ENCODE assay signal across 23 mouse cellular contexts in the genomic region with DNA sequence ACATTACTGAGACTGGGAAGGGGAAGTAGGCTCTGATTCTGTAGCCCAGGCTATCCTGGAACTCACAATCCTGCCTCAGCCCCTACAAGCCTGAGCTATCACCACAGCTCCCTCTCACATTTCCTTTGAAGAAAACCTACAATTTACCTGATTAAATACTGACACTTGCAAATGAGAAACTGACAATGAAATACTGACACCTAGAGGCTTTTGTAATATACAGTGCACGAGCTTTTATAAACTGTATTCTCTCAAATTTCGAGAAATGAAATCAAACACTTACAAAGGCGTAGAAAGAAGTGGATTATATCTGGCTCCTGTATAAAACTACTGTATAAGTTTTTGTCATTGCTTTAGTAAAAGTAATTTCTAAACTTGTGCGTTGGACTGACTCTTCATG. TPM values are rescaled to one million over a fixed set of nuclear protein-coding genes. Genes with fewer than 3 reads are reported as not detected.
DNase-seq lines count a peak whose midpoint lies in the region; ATAC-seq lines count a peak whose summit lies in the region.
"Had no signal": no experiment of that assay in that cellular context is flagged by ENCODE, and none has a peak within 500 bp of the region (broad histone marks: within the 10 kb centered on the region; RNA-seq: fewer than 3 reads in every experiment).

No protein-coding gene starts in this region.

- intact Hi-C loops in heart, postnatal 25 days (cut with DNase I) = no loop called here

- H3K9ac ChIP-seq in forebrain, embryonic 14.5 days (ENCODE audit: low read length) = no peak overlapping the region
- no peak overlapping the region for H3K9ac ChIP-seq in forebrain, embryonic 16.5 days (replicated peaks; ENCODE audit: low read depth, low read length)
- no peak overlapping the region for H3K9ac ChIP-seq in midbrain, embryonic 14.5 days (replicated peaks; ENCODE audit: low read length)
- H3K9ac ChIP-seq in midbrain, embryonic 13.5 days (replicated peaks) = no peak overlapping the region
- H3K9ac ChIP-seq: hindbrain, embryonic 12.5 days; kidney, embryonic 15.5 days; liver, postnatal 0 days had no signal

- no peak overlapping the region for H3K4me3 ChIP-seq in forebrain, embryonic 14.5 days (ENCODE audit: low read depth, low read length)
- H3K4me3 ChIP-seq in forebrain, embryonic 16.5 days (replicated peaks; ENCODE audit: low read length) = no peak overlapping the region
- no peak overlapping the region for H3K4me3 ChIP-seq in heart, embryonic 10.5 days
- no peak overlapping the region for H3K4me3 ChIP-seq in midbrain, embryonic 14.5 days (replicated peaks; ENCODE audit: low read depth, low read length)
- no peak overlapping the region for H3K4me3 ChIP-seq in midbrain, embryonic 13.5 days (replicated peaks)
- H3K4me3 ChIP-seq: embryonic facial prominence, embryonic 10.5 days; hindbrain, embryonic 12.5 days; kidney, embryonic 15.5 days had no signal

- H3K4me2 ChIP-seq in forebrain, embryonic 14.5 days (ENCODE audit: low read length) = no peak overlapping the region
- H3K4me2 ChIP-seq in forebrain, embryonic 16.5 days (ENCODE audit: low read length) = no peak overlapping the region
- no peak overlapping the region for H3K4me2 ChIP-seq in midbrain, embryonic 14.5 days (ENCODE audit: low read length)
- H3K4me2 ChIP-seq in midbrain, embryonic 13.5 days (replicated peaks) = no peak overlapping the region
- H3K4me2 ChIP-seq: hindbrain, embryonic 12.5 days; kidney, embryonic 15.5 days; liver, embryonic 11.5 days had no signal

- DNase-seq in forebrain, embryonic 14.5 days (ENCODE audit: low spot score) = peak; percentile 13
- peak; percentile 53 for DNase-seq in heart, embryonic 10.5 days (ENCODE audit: low spot score)
- DNase-seq in heart, postnatal 25 days (ENCODE audit: low spot score) = no peak
- peak; percentile 17 for DNase-seq in midbrain, embryonic 14.5 days
- DNase-seq in urinary bladder, postnatal 4 days (ENCODE audit: low spot score in 2 of 2) = no peak
- DNase-seq: adrenal gland, postnatal 14 days; cerebellum, adult 8-10 months; gastrocnemius, postnatal 14 days; kidney, adult 11 months; liver, postnatal 0 days; right cerebral cortex, postnatal 14 days; thymus, adult 2 months; thymus, postnatal 4 days had no signal

- 89% methylated on average over 4 of the region's 4 CpGs for WGBS in forebrain, embryonic 14.5 days
- 86% methylated on average over 4 of the region's 4 CpGs for WGBS in forebrain, embryonic 16.5 days
- 88% methylated on average over 4 of the region's 4 CpGs for WGBS in heart, embryonic 10.5 days
- WGBS in midbrain, embryonic 14.5 days = 90% methylated on average over 4 of the region's 4 CpGs
- 86% methylated on average over 4 of the region's 4 CpGs for WGBS in midbrain, embryonic 13.5 days

- H3K27ac ChIP-seq in forebrain, embryonic 14.5 days (ENCODE audit: low read depth, low read length) = no peak overlapping the region
- no peak overlapping the region for H3K27ac ChIP-seq in forebrain, embryonic 16.5 days (ENCODE audit: low read length)
- no peak overlapping the region for H3K27ac ChIP-seq in heart, embryonic 10.5 days
- H3K27ac ChIP-seq in midbrain, embryonic 14.5 days (replicated peaks; ENCODE audit: low read depth, low read length) = no peak overlapping the region
- no peak overlapping the region for H3K27ac ChIP-seq in midbrain, embryonic 13.5 days
- H3K27ac ChIP-seq: embryonic facial prominence, embryonic 10.5 days; hindbrain, embryonic 12.5 days; kidney, embryonic 15.5 days; macrophage; stomach, postnatal 0 days had no signal

- no peak for ATAC-seq in forebrain, embryonic 14.5 days
- ATAC-seq in forebrain, embryonic 16.5 days = no peak
- ATAC-seq in midbrain, embryonic 14.5 days (ENCODE audit: low FRiP score, low TSS enrichment) = no peak
- ATAC-seq in midbrain, embryonic 13.5 days = no peak
- 0 out of 2 replicates have a peak, but pooled peaks have one; percentile 7 for ATAC-seq in common myeloid progenitor, adult 5-6 weeks (replicated peaks; ENCODE audit: low read depth, poor library complexity, severe bottlenecking)
- ATAC-seq: liver, postnatal 0 days; lung, postnatal 0 days had no signal

- H3K9me3 ChIP-seq in forebrain, embryonic 14.5 days (replicated peaks; ENCODE audit: control insufficient read depth, low read length) = no peaks in the 10 kb centered on the region
- H3K9me3 ChIP-seq in forebrain, embryonic 16.5 days (ENCODE audit: control insufficient read depth, low read length) = no peaks in the 10 kb centered on the region
- no peaks in the 10 kb centered on the region for H3K9me3 ChIP-seq in heart, embryonic 10.5 days
- no peaks in the 10 kb centered on the region for H3K9me3 ChIP-seq in midbrain, embryonic 14.5 days (ENCODE audit: control insufficient read depth, low read length)
- no peaks in the 10 kb centered on the region for H3K9me3 ChIP-seq in midbrain, embryonic 13.5 days
- H3K9me3 ChIP-seq: embryonic facial prominence, embryonic 10.5 days; hindbrain, embryonic 12.5 days; kidney, embryonic 15.5 days had no signal

- H3K36me3 ChIP-seq in forebrain, embryonic 14.5 days (ENCODE audit: control insufficient read depth, insufficient read depth, low read length) = peaks cover 27% of the 10 kb centered on the region
- no peaks in the 10 kb centered on the region for H3K36me3 ChIP-seq in forebrain, embryonic 16.5 days (ENCODE audit: control insufficient read depth, insufficient read depth)
- H3K36me3 ChIP-seq in heart, embryonic 10.5 days = peaks cover 40% of the 10 kb centered on the region
- H3K36me3 ChIP-seq in midbrain, embryonic 14.5 days (ENCODE audit: control insufficient read depth, insufficient read depth, low read length) = peaks cover 37% of the 10 kb centered on the region
- peaks cover 33% of the 10 kb centered on the region for H3K36me3 ChIP-seq in midbrain, embryonic 13.5 days

- H3K4me1 ChIP-seq in forebrain, embryonic 14.5 days (ENCODE audit: control insufficient read depth, insufficient read depth, low read length) = no peaks in the 10 kb centered on the region
- no peaks in the 10 kb centered on the region for H3K4me1 ChIP-seq in forebrain, embryonic 16.5 days (replicated peaks; ENCODE audit: control insufficient read depth, insufficient read depth, low read length)
- H3K4me1 ChIP-seq in heart, embryonic 10.5 days = peaks cover 2% of the 10 kb centered on the region; the same call in 1 of the 2 replicates
- no peaks in the 10 kb centered on the region for H3K4me1 ChIP-seq in midbrain, embryonic 14.5 days (ENCODE audit: control insufficient read depth, insufficient read depth, low read length)
- H3K4me1 ChIP-seq in midbrain, embryonic 13.5 days (replicated peaks) = no peaks in the 10 kb centered on the region
- H3K4me1 ChIP-seq: embryonic facial prominence, embryonic 10.5 days; hindbrain, embryonic 12.5 days had no signal

- no peaks in the 10 kb centered on the region for H3K27me3 ChIP-seq in forebrain, embryonic 14.5 days (replicated peaks; ENCODE audit: control insufficient read depth, insufficient read depth, low read length)
- H3K27me3 ChIP-seq in forebrain, embryonic 16.5 days (replicated peaks; ENCODE audit: control insufficient read depth, insufficient read depth, low read length) = no peaks in the 10 kb centered on the region
- no peaks in the 10 kb centered on the region for H3K27me3 ChIP-seq in heart, embryonic 10.5 days (ENCODE audit: insufficient read depth, poor library complexity, severe bottlenecking)
- H3K27me3 ChIP-seq in midbrain, embryonic 14.5 days (ENCODE audit: control insufficient read depth, insufficient read depth, low read length) = no peaks in the 10 kb centered on the region
- no peaks in the 10 kb centered on the region for H3K27me3 ChIP-seq in midbrain, embryonic 13.5 days
- H3K27me3 ChIP-seq: hindbrain, embryonic 12.5 days; kidney, embryonic 15.5 days had no signal

RNA-seq across cellular contexts. Expression of gene Ide, which starts 27.5 kb away (rescaled TPM):
- 37.4 and 38.2 TPM in 2 replicates for polyA plus RNA-seq in forebrain, embryonic 14.5 days (2014; fragmentation: Nextera tagmentation; extraction: Ambion mirVana)
- 31.9 and 36.4 TPM in 2 replicates for polyA plus RNA-seq in forebrain, embryonic 16.5 days (2015; fragmentation: Nextera tagmentation; extraction: Ambion mirVana)
- polyA plus RNA-seq in heart, embryonic 10.5 days (2016; fragmentation: Nextera tagmentation; extraction: Ambion mirVana) = 49.9 and 63.3 TPM in 2 replicates
- total RNA-seq in heart, postnatal 25 days (2021) = 10 to 100 TPM; 66.3 to 69.6 TPM
- polyA plus RNA-seq in midbrain, embryonic 14.5 days (2014; fragmentation: Nextera tagmentation; extraction: Ambion mirVana) = 26.0 and 44.7 TPM in 2 replicates
- 34.2 and 34.4 TPM in 2 replicates for polyA plus RNA-seq in midbrain, embryonic 13.5 days (2015; fragmentation: Nextera tagmentation; extraction: Ambion mirVana)
- total RNA-seq in common myeloid progenitor, adult 5-6 weeks (2017) = 100 and 108 TPM in 2 replicates

Comparison
In these comparisons a context has a peak if more than half of its experiments do, and no peak if none do; other contexts are left out.
1. DNase-seq: peak in forebrain, embryonic 14.5 days (single experiment), heart, embryonic 10.5 days (single experiment) and midbrain, embryonic 14.5 days (single experiment); none in heart, postnatal 25 days (single experiment) and urinary bladder, postnatal 4 days (0 of 2).